Mouse (Mus musculus) olfactory bulb, adult 2 months (tissue): ENCODE measurements around the gene Sept6.

Experiments
- CTCF ChIP-seq: fragments of 200-500 bp; IDR thresholded peaks from 2 replicates; pipeline ENCODE4 v1.5.1; 2012; ENCODE audit warnings: low read depth, mild to moderate bottlenecking, low read length, moderate library complexity; ENCODE audit not compliant: insufficient read depth
- POLR2A ChIP-seq: fragments of 200-500 bp; IDR thresholded peaks from 2 replicates; pipeline ENCODE4 v1.6.1; 2012; ENCODE audit warnings: mild to moderate bottlenecking, low read depth, low read length, moderate library complexity; ENCODE audit not compliant: insufficient read depth

DNA sequence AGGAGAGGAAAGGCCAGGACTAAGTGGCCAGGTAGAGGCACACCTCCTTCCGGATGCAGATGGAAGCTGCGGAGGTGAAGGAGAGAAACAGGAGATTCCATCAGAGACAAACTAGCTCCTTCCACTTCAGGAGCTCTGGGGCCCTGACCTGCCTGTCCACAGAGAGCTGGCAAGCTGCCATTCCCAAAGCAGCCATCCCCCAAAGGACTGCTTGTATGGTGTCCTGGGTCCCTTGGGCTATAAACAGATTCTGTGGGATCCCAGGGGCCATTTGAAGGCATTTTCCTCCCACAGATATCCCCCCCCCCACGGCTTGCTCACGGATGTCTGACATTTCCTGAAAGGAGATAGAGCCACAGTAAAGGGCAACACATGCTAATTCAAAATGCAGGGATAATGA is 62.8 kb downstream of the Sept6 start:
- TF ChIP-seq CTCF, result no peak
- no peak for TF ChIP-seq POLR2A
